Mouse (Mus musculus) forebrain, embryonic 16.5 days (tissue): ENCODE data around the gene Ldb3. TPM values are rescaled to one million over a fixed set of nuclear protein-coding genes. Genes with fewer than 3 reads are reported as not detected.

Experiments
- ATAC-seq: fragments of 200-750 bp; cut with Nextera tagmentation; 2 replicates; pipeline ENCODE4 v1.8.0; 2017; ENCODE audit warnings: mild to moderate bottlenecking, moderate library complexity
- H3K27ac ChIP-seq: fragments of 300-500 bp; sonication (generic); 2 replicates; pipeline ENCODE4 v1.5.1; 2014; ENCODE audit warnings: low read length, control low read depth
- H3K27me3 ChIP-seq: fragments of 300-500 bp; sonication (generic); replicated peaks from 2 replicates; pipeline ENCODE4 v1.6.1; 2014; ENCODE audit warnings: low read length; ENCODE audit not compliant: control insufficient read depth, insufficient read depth
- H3K36me3 ChIP-seq: fragments of 300-500 bp; sonication (generic); 2 replicates; pipeline ENCODE4 v1.6.1; 2014; ENCODE audit not compliant: control insufficient read depth, insufficient read depth
- H3K4me1 ChIP-seq: fragments of 300-500 bp; sonication (generic); replicated peaks from 2 replicates; pipeline ENCODE4 v1.6.1; 2014; ENCODE audit warnings: low read length; ENCODE audit not compliant: control insufficient read depth, insufficient read depth
- H3K4me2 ChIP-seq: fragments of 300-500 bp; sonication (generic); 2 replicates; pipeline ENCODE4 v1.6.1; 2014; ENCODE audit warnings: mild to moderate bottlenecking, low read length, control low read depth
- H3K4me3 ChIP-seq: fragments of 300-500 bp; sonication (generic); replicated peaks from 2 replicates; pipeline ENCODE4 v1.5.1; 2014; ENCODE audit warnings: mild to moderate bottlenecking, low read length, control low read depth
- H3K9ac ChIP-seq: fragments of 300-500 bp; sonication (generic); replicated peaks from 2 replicates; pipeline ENCODE4 v1.6.1; 2014; ENCODE audit warnings: low read depth, low read length, control low read depth
- H3K9me3 ChIP-seq: fragments of 300-500 bp; sonication (generic); 2 replicates; pipeline ENCODE4 v1.6.1; 2016; ENCODE audit warnings: low read length; ENCODE audit not compliant: control insufficient read depth
- WGBS: fragments of 180-500 bp; shearing (Covaris S2); extraction: QIAGEN DNeasy Blood & Tissue Kit; methylation state at CpG from one replicate; pipeline ENCODE4 v1.1.7; 2014; 5-methylcytosine and 5-hydroxymethylcytosine counted together
- polyA plus RNA-seq: library from polyadenylated mRNA; unstranded; fragments of >200 nt; fragmentation: Nextera tagmentation; extraction: Ambion mirVana; gene quantifications from 2 replicates; pipeline ENCODE4 v1.2.1, GENCODE M21; 2015

The Ldb3 gene
- polyA plus RNA-seq, result 0.39 and 0.55 TPM in 2 replicates

DNA sequence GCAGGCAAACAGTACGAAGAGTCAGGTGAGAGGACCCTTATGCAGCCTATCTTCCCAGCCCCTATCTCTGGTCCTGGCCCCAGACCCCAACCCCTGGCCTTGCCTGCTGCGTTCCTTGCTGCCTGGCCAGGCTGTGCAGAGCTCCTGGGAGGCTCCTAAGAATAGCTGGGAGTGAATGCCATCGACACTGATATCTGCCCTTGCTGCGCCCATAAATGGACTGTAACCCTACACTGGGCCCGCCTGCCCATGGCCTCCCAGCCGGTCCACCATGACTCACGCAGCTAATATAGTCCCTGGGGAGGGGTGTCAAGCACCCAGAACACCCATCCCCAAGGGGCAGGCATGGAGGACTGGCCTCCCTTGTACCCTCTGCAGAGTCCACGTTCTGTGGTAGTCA lies at the start of gene Ldb3:
Gene Ldb3, minus strand, starts transcription at position 185 of the 400 bp plus-strand sequence.
- Histone ChIP-seq H3K36me3 (no peaks in the 10 kb centered on the region), H3K9ac (no peak within 1 kb of the TSS), H3K4me2 (no peak within 1 kb of the TSS), H3K4me1 (no peaks in the 10 kb centered on the region), H3K27ac (no peak within 1 kb of the TSS), H3K4me3 (no peak within 1 kb of the TSS), H3K27me3 (no peaks in the 10 kb centered on the region), H3K9me3 (no peaks in the 10 kb centered on the region)
- no peak for ATAC-seq
- WGBS, result 73% methylated on average over 8 of the region's 8 CpGs

DNA sequence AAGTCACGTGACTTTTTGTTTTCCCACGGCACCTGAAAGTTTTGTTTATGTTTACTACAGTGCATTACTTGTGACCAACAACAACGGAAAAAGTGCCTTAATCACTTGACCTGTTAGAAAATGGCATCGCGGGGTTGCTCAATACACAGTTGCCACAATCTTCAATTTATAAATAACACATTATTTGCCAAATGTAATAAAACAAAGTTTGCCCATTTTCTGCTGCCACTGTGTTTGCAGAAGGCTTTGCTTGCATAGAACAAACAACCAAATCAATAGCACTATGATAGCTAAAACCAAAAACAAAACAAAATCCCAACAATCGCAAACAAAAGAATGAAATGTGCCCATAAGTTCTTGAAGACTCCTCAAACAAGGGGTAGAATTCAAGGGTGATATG lies 47.2 kb upstream of the Ldb3 start:
- H3K4me2 ChIP-seq, result no peak overlapping the region
- no peaks in the 10 kb centered on the region for H3K9me3 ChIP-seq
- no peaks in the 10 kb centered on the region for H3K27me3 ChIP-seq
- H3K4me1 ChIP-seq, result no peaks in the 10 kb centered on the region
- H3K9ac ChIP-seq, result no peak overlapping the region
- H3K4me3 ChIP-seq, result no peak overlapping the region
- ATAC-seq, result no peak
- 85% methylated on average over 6 of the region's 6 CpGs for WGBS
- H3K27ac ChIP-seq, result no peak overlapping the region
- H3K36me3 ChIP-seq, result no peaks in the 10 kb centered on the region

DNA sequence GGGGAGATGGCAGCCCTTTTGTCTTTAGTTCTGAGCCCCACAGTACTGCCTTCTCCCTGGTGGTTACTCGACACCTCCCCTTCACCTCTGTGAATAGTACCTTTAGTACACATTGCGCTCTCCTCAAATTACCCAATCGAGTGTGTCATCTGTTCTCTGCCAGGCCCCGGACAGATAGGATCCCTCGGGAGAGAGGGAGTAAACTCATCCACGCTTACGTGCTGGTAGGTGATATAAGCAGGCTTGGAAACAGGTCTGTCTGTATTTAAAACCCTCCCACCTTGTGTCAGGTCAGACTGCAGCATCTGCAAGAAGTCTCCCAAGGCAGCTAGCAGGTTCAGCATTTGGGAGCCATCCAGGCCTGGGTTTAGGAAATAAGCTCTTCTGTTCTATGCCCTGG lies 46.7 kb upstream of the Ldb3 start:
- H3K4me3 ChIP-seq, result no peak overlapping the region
- H3K4me2 ChIP-seq, result no peak overlapping the region
- H3K9ac ChIP-seq, result no peak overlapping the region
- WGBS, result 40% methylated on average over 7 of the region's 7 CpGs
- no peaks in the 10 kb centered on the region for H3K27me3 ChIP-seq
- H3K9me3 ChIP-seq, result no peaks in the 10 kb centered on the region
- ATAC-seq, result no peak
- H3K27ac ChIP-seq, result no peak overlapping the region
- no peaks in the 10 kb centered on the region for H3K4me1 ChIP-seq
- no peaks in the 10 kb centered on the region for H3K36me3 ChIP-seq

GRCm38 (mm10) chr14:34632722-34633448 lies 44.4 kb upstream of the Ldb3 start:
- Histone ChIP-seq H3K9me3 (no peaks in the 10 kb centered on the region), H3K4me3 (no peak overlapping the region), H3K27ac (no peak overlapping the region), H3K36me3 (no peaks in the 10 kb centered on the region), H3K27me3 (no peaks in the 10 kb centered on the region), H3K9ac (no peak overlapping the region), H3K4me2 (no peak overlapping the region), H3K4me1 (no peaks in the 10 kb centered on the region)
- ATAC-seq, result no peak
- WGBS, result 75% methylated on average over 10 of the region's 10 CpGs

DNA sequence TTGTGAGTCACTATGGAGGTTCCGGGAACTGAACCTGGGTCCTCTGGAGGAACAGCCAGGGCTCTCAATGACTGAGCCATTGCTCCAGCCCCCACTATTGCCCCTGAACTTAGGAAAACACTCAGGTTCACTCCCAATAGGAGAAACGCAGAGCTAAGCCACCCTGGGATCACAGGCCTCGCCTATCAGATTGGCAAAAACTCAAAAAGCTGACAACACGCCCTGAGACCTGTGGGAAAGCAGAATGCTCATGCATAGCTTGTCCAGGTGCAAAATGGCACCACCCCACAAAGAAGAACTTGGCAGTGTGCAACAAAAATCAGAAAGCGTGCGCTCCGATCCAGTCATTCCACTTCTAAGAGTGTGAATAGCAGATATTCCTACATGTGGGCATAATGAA lies 38.3 kb upstream of the Ldb3 start:
- H3K9me3 ChIP-seq, result no peaks in the 10 kb centered on the region
- H3K27me3 ChIP-seq, result no peaks in the 10 kb centered on the region
- H3K4me3 ChIP-seq, result no peak overlapping the region
- H3K36me3 ChIP-seq, result no peaks in the 10 kb centered on the region
- H3K4me2 ChIP-seq, result no peak overlapping the region
- no peak overlapping the region for H3K9ac ChIP-seq
- no peak overlapping the region for H3K27ac ChIP-seq
- WGBS, result 89% methylated on average over 7 of the region's 7 CpGs
- ATAC-seq, result no peak
- H3K4me1 ChIP-seq, result no peaks in the 10 kb centered on the region

DNA sequence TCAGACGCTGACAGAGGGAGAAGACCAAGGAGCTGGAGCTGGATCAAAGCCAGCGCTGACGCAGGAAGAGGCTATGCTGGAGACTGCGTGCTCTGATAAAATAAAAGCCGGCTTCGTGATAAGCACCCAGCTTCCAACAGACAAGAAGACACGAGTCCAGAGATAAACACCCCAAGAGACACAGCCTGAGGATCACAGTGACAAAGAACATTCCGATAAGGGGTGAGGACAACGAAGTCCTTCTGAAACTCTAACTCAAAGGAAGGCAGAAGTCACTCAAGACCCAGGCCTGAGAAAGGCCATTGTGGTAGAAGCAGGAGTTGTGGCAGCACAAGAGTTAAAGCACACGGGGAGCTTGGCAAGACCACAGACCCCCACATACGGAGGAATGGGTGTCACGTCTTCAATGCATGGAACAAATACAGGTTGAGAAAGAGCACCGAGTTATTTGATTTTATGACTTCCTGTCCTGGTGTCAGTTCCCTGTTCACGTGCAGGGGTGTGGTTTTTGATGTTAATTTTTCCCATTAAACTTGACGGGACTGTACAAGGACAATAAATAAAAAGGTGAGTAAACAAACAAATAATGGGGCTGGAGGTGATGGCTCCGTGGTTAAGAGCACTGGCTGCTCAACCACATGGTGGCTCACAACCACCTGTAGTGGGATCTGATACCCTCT lies 35.2 kb upstream of the Ldb3 start:
- no peak overlapping the region for H3K4me2 ChIP-seq
- no peaks in the 10 kb centered on the region for H3K27me3 ChIP-seq
- H3K27ac ChIP-seq, result no peak overlapping the region
- no peaks in the 10 kb centered on the region for H3K36me3 ChIP-seq
- H3K4me3 ChIP-seq, result no peak overlapping the region
- ATAC-seq, result no peak
- WGBS, result 84% methylated on average over 16 of the region's 16 CpGs
- H3K9ac ChIP-seq, result no peak overlapping the region
- H3K9me3 ChIP-seq, result no peaks in the 10 kb centered on the region
- H3K4me1 ChIP-seq, result no peaks in the 10 kb centered on the region

GRCm38 (mm10) chr14:34623074-34623473 lies 34.6 kb upstream of the Ldb3 start:
- H3K9me3 ChIP-seq, result no peaks in the 10 kb centered on the region
- no peak overlapping the region for H3K4me2 ChIP-seq
- 91% methylated on average over 5 of the region's 5 CpGs for WGBS
- H3K36me3 ChIP-seq, result no peaks in the 10 kb centered on the region
- no peaks in the 10 kb centered on the region for H3K27me3 ChIP-seq
- H3K27ac ChIP-seq, result no peak overlapping the region
- no peak overlapping the region for H3K4me3 ChIP-seq
- H3K4me1 ChIP-seq, result no peaks in the 10 kb centered on the region
- H3K9ac ChIP-seq, result no peak overlapping the region
- ATAC-seq, result no peak

DNA sequence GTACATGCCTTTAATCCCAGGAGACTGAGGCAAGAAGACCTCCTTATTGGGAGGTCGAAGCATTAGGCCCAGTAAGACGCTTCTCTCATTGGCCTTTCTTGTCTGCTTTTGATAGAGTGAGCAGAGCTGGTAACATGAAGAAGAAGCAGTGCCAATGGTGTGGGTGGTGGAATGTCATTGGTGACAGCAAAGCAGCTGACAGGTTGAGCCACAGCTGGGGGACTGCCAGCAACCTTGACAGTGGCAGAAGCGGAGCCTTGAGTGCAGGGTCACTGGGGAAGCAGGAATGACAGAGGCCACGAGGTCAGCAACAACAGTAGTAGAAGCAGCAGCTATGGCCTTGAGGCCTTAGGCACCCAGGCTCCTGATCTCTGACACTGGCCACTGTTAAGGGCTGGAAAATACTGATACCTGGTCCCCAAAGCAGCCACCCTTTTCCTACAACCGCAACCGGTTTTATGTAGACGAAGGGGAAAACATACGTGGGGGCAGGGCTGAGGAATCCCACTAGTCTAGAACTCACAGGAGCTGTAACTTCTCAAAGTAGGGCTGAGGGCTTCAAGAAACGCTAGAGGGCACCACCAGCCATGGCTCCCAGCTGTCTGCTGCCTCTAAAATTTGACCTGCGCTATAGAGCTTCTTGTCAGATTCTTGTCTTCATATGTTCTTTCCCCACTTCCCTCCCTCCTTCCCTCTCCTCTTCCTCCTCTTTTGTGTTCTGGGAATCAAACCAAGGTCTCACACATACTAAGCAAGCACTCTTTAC lies 32.3 kb upstream of the Ldb3 start:
- Histone ChIP-seq H3K9me3 (no peaks in the 10 kb centered on the region), H3K4me3 (no peak overlapping the region), H3K27ac (no peak overlapping the region), H3K9ac (no peak overlapping the region), H3K36me3 (no peaks in the 10 kb centered on the region), H3K27me3 (peaks cover 3% of the 10 kb centered on the region), H3K4me1 (0 out of 2 replicates have a peak, but pooled peaks cover 2% of the 10 kb centered on the region), H3K4me2 (no peak overlapping the region)
- no peak for ATAC-seq
- WGBS, result 41% methylated on average over 10 of the region's 10 CpGs

- WGBS, result 31% methylated on average over 9 of the region's 9 CpGs
- Histone ChIP-seq H3K4me3 (no peak overlapping the region), H3K36me3 (no peaks in the 10 kb centered on the region), H3K9ac (no peak overlapping the region), H3K4me2 (no peak overlapping the region), H3K4me1 (peaks cover 4% of the 10 kb centered on the region; the same call in 1 of the 2 replicates), H3K27ac (no peak overlapping the region), H3K9me3 (no peaks in the 10 kb centered on the region), H3K27me3 (peaks cover 15% of the 10 kb centered on the region)
- ATAC-seq, result no peak
Measured at GRCm38 (mm10) chr14:34618808-34619207, 30.3 kb upstream of the Ldb3 start.
